Mouse (Mus musculus) myocyte (in vitro differentiated cells): ENCODE data around the gene Wtip.

Experiments
- CEBPB ChIP-seq: IDR thresholded peaks from 2 replicates; pipeline ENCODE4 v1.6.1; 2011; ENCODE audit warnings: mild to moderate bottlenecking, moderate library complexity; ENCODE audit not compliant: poor library complexity, insufficient read depth, severe bottlenecking
- E2F4 ChIP-seq: IDR thresholded peaks from one replicate; pipeline ENCODE4 v1.6.1; 2011; ENCODE audit warnings: mild to moderate bottlenecking, control low read depth, moderate library complexity; ENCODE audit not compliant: insufficient read depth
- MAX ChIP-seq: IDR thresholded peaks from one replicate; pipeline ENCODE4 v1.6.1; 2011; ENCODE audit warnings: low read depth, mild to moderate bottlenecking, control low read depth
- MYOD1 ChIP-seq, 3 experiments: IDR thresholded peaks; one replicate each; pipeline ENCODE4 v1.6.1; 2011; ENCODE audit warnings: control low read depth in 2 of 3, low read depth in 2 of 3, mild to moderate bottlenecking in 2 of 3, moderate library complexity in 1 of 3; ENCODE audit not compliant: insufficient read length in 2 of 3, control insufficient read depth in 1 of 3
- MYOG ChIP-seq, 3 experiments: IDR thresholded peaks; one replicate each; pipeline ENCODE4 v1.6.1; 2011; ENCODE audit warnings: control low read depth in 2 of 3, low read depth in 2 of 3, mild to moderate bottlenecking in 2 of 3; ENCODE audit not compliant: insufficient read length in 2 of 3, control insufficient read depth in 1 of 3, insufficient read depth in 1 of 3
- POLR2A ChIP-seq: IDR thresholded peaks from one replicate; pipeline ENCODE4 v1.6.1; 2011; ENCODE audit warnings: low read depth, mild to moderate bottlenecking, control low read depth, moderate library complexity; ENCODE audit not compliant: insufficient read length
- POLR2AphosphoS2 ChIP-seq: IDR thresholded peaks from one replicate; pipeline ENCODE4 v1.6.1; 2011; ENCODE audit warnings: low read depth, control low read depth; ENCODE audit not compliant: insufficient read length
- SRF ChIP-seq: IDR thresholded peaks from one replicate; pipeline ENCODE4 v1.6.1; 2011; ENCODE audit warnings: low read depth; ENCODE audit not compliant: control insufficient read depth, insufficient read length
- TCF12 ChIP-seq: IDR thresholded peaks from one replicate; pipeline ENCODE4 v1.6.1; 2011; ENCODE audit warnings: mild to moderate bottlenecking, control low read depth; ENCODE audit not compliant: poor library complexity, insufficient read depth, severe bottlenecking
- USF1 ChIP-seq: IDR thresholded peaks from one replicate; pipeline ENCODE4 v1.6.1; 2011; ENCODE audit warnings: low read depth, mild to moderate bottlenecking, control low read depth, moderate library complexity

GRCm38 (mm10) chr7:34168470-34169251 is 35.6 kb upstream of the Wtip start:
- no peak for TF ChIP-seq MAX
- peak; percentile 96 for TF ChIP-seq POLR2A
- no peak for TF ChIP-seq TCF12
- peak; percentile 95 for TF ChIP-seq POLR2AphosphoS2
- TF ChIP-seq E2F4: peak; percentile 48
- no peak for TF ChIP-seq MYOD1 (IDR thresholded peaks at IDR 0.05; ENCODE audit: control insufficient read depth in 1 of 3, insufficient read length in 2 of 3, low read depth in 2 of 3)
- TF ChIP-seq SRF: no peak
- TF ChIP-seq CEBPB: no peak
- no peak for TF ChIP-seq USF1
- TF ChIP-seq MYOG (IDR thresholded peaks at IDR 0.05; ENCODE audit: control insufficient read depth in 1 of 3, insufficient read depth in 1 of 3, insufficient read length in 2 of 3, low read depth in 2 of 3): peak in 1 of 3 experiments; percentile 4
